Comparison of ENCODE assay signal across 8 mouse cellular contexts in genomic region chr11:118201833-118202409, GRCm38 (mm10). TPM values are rescaled to one million over a fixed set of nuclear protein-coding genes. Genes with fewer than 3 reads are reported as not detected.
A peak's percentile ranks its signal among the peaks of the same experiment; 100 is the strongest.
DNase-seq lines count a peak whose midpoint lies in the region; ATAC-seq lines count a peak whose summit lies in the region.

No protein-coding gene starts in this region.

- WGBS in embryonic facial prominence, embryonic 13.5 days: 26% methylated on average over 9 of the region's 9 CpGs
- WGBS in intestine, embryonic 15.5 days: 23% methylated on average over 9 of the region's 9 CpGs
- WGBS in midbrain, embryonic 14.5 days: 5% methylated on average over 9 of the region's 9 CpGs

- no peak for ATAC-seq in embryonic facial prominence, embryonic 13.5 days (ENCODE audit: insufficient number of reproducible peaks, insufficient read depth, low FRiP score, low TSS enrichment, low read depth)
- peak; percentile 25; the same call in 1 of the 2 replicates for ATAC-seq in intestine, embryonic 15.5 days
- ATAC-seq in midbrain, embryonic 14.5 days (ENCODE audit: low FRiP score, low TSS enrichment): no peak

- no peaks in the 10 kb centered on the region for H3K36me3 ChIP-seq in embryonic facial prominence, embryonic 13.5 days
- no peaks in the 10 kb centered on the region for H3K36me3 ChIP-seq in intestine, embryonic 15.5 days
- no peaks in the 10 kb centered on the region for H3K36me3 ChIP-seq in midbrain, embryonic 14.5 days (ENCODE audit: control insufficient read depth, insufficient read depth, low read length)

- no peaks in the 10 kb centered on the region for H3K27me3 ChIP-seq in embryonic facial prominence, embryonic 13.5 days
- no peaks in the 10 kb centered on the region for H3K27me3 ChIP-seq in intestine, embryonic 15.5 days (replicated peaks)
- H3K27me3 ChIP-seq in midbrain, embryonic 14.5 days (ENCODE audit: control insufficient read depth, insufficient read depth, low read length): no peaks in the 10 kb centered on the region

- H3K9me3 ChIP-seq in embryonic facial prominence, embryonic 13.5 days: no peaks in the 10 kb centered on the region
- H3K9me3 ChIP-seq in intestine, embryonic 15.5 days: no peaks in the 10 kb centered on the region
- no peaks in the 10 kb centered on the region for H3K9me3 ChIP-seq in midbrain, embryonic 14.5 days (ENCODE audit: control insufficient read depth, low read length)

- H3K9ac ChIP-seq in embryonic facial prominence, embryonic 13.5 days: peak overlapping the region; percentile 72
- H3K9ac ChIP-seq in intestine, embryonic 15.5 days: peak overlapping the region; percentile 60
- H3K9ac ChIP-seq in midbrain, embryonic 14.5 days (replicated peaks; ENCODE audit: low read length): peak overlapping the region; percentile 93

- peaks cover 66% of the 10 kb centered on the region for H3K4me1 ChIP-seq in embryonic facial prominence, embryonic 13.5 days
- H3K4me1 ChIP-seq in intestine, embryonic 15.5 days (replicated peaks): peaks cover 63% of the 10 kb centered on the region
- peaks cover 68% of the 10 kb centered on the region for H3K4me1 ChIP-seq in midbrain, embryonic 14.5 days (ENCODE audit: control insufficient read depth, insufficient read depth, low read length)

- DNase-seq in kidney, adult 9 months: peak; percentile 47
- no peak for DNase-seq in kidney, postnatal 10 days
- DNase-seq in midbrain, embryonic 14.5 days: no peak
- no peak for DNase-seq in adrenal gland, adult 2 months
- no peak for DNase-seq in adrenal gland, postnatal 10 days
- DNase-seq in thymus, postnatal 14 days: no peak

- H3K4me3 ChIP-seq in embryonic facial prominence, embryonic 13.5 days: peak overlapping the region; percentile 46
- peak overlapping the region; percentile 42 for H3K4me3 ChIP-seq in intestine, embryonic 15.5 days (replicated peaks)
- peak overlapping the region; percentile 63 for H3K4me3 ChIP-seq in midbrain, embryonic 14.5 days (replicated peaks; ENCODE audit: low read depth, low read length)

- peak overlapping the region; percentile 86 for H3K27ac ChIP-seq in embryonic facial prominence, embryonic 13.5 days
- H3K27ac ChIP-seq in intestine, embryonic 15.5 days: peak overlapping the region; percentile 83
- H3K27ac ChIP-seq in midbrain, embryonic 14.5 days (replicated peaks; ENCODE audit: low read depth, low read length): peak overlapping the region; percentile 99

- H3K4me2 ChIP-seq in embryonic facial prominence, embryonic 13.5 days: peak overlapping the region; percentile 88
- peak overlapping the region; percentile 81 for H3K4me2 ChIP-seq in intestine, embryonic 15.5 days (replicated peaks)
- H3K4me2 ChIP-seq in midbrain, embryonic 14.5 days (ENCODE audit: low read length): peak overlapping the region; percentile 91

RNA-seq across cellular contexts. Expression of gene Cyth1, which starts 46.5 kb away (rescaled TPM):
- polyA plus RNA-seq in embryonic facial prominence, embryonic 13.5 days (2015; fragmentation: Nextera tagmentation; extraction: Ambion mirVana): 15.8 and 16.1 TPM in 2 replicates
- polyA plus RNA-seq in intestine, embryonic 15.5 days (2015; fragmentation: Nextera tagmentation; extraction: Ambion mirVana): 11.6 and 12.1 TPM in 2 replicates
- polyA plus RNA-seq in midbrain, embryonic 14.5 days (2014; fragmentation: Nextera tagmentation; extraction: Ambion mirVana): 23.3 and 33.3 TPM in 2 replicates
- 10 to 100 TPM; 28.9 to 34.0 TPM for total RNA-seq in adrenal gland, adult 2 months (2021)
- 13.8 and 16.1 TPM in 2 replicates for polyA plus RNA-seq in adrenal gland, adult 2 months (2012; rRNA removed)
- total RNA-seq in adrenal gland, postnatal 10 days (2021): 10 to 100 TPM; 51.0 to 56.2 TPM
